Mouse (Mus musculus): ENCODE measurements around the gene Adat2. TPM values are rescaled to one million over a fixed set of nuclear protein-coding genes. Genes with fewer than 3 reads are reported as not detected.

The Adat2 gene
- polyA plus RNA-seq, 1 experiment from 2014 or later: 4.1 TPM

DNA sequence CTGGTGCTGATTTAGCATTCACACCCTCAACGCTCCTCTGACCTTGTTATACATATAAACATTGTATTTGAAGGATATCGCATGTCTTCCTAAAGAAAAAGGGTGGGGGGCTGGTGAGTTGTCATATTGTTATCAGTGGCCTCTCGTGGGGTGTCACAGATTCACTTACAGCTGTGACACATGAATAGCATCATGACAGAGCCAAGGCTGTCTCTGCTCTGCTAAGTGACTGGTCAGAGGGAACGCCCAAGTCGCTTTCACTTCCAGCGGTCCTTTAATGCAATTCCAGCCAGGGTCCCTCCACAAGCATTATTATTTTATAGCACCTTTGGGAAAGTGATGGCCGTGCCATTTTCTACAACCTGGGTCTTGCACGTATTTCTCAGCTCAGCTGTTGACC is 44.8 kb downstream of the Adat2 start:
- ATAC-seq (ENCODE audit: insufficient number of reproducible peaks, insufficient read depth, low FRiP score, low TSS enrichment): no peak
- no peak overlapping the region for H3K4me2 ChIP-seq (replicated peaks)
- WGBS: 76% methylated on average over 8 of the region's 8 CpGs
- H3K9ac ChIP-seq: no peak overlapping the region
- no peaks in the 10 kb centered on the region for H3K36me3 ChIP-seq
- H3K27me3 ChIP-seq: no peaks in the 10 kb centered on the region
- H3K4me1 ChIP-seq: no peaks in the 10 kb centered on the region
- no peak overlapping the region for H3K4me3 ChIP-seq
- H3K9me3 ChIP-seq: no peaks in the 10 kb centered on the region
- no peak overlapping the region for H3K27ac ChIP-seq

DNA sequence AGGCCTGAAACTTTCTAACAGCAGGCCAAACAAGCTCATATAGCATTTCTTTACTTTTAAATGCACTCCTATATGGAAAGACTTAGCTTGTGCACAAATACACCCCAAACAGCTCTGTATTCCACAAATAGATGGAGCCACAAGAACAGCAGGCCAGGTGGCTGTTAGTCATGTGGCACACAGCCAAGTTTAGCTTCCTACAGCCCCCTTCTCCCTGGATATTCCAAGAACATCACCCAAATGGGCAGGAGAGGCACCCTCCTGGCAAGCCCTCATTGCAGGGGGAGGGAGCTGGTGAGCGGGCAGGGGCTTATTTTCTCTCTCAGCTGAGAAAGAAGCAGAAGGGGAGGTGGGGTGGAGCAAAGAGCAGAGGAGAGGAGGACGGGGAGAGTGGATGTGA is 48.2 kb downstream of the Adat2 start:
- no peaks in the 10 kb centered on the region for H3K4me1 ChIP-seq
- no peak overlapping the region for H3K27ac ChIP-seq
- H3K9me3 ChIP-seq: no peaks in the 10 kb centered on the region
- no peak overlapping the region for H3K4me3 ChIP-seq
- no peak overlapping the region for H3K4me2 ChIP-seq (replicated peaks)
- WGBS: 69% methylated on average over 2 of the region's 2 CpGs
- no peak overlapping the region for H3K9ac ChIP-seq
- ATAC-seq (ENCODE audit: insufficient number of reproducible peaks, insufficient read depth, low FRiP score, low TSS enrichment): no peak
- no peaks in the 10 kb centered on the region for H3K36me3 ChIP-seq
- no peaks in the 10 kb centered on the region for H3K27me3 ChIP-seq

Other genes with a start within 250 kb of the Adat2 start
- gene Phactr2, start 78.5 kb upstream of the Adat2 start, polyA plus RNA-seq (2016; fragmentation: Nextera tagmentation; extraction: Ambion mirVana): 25.1 and 27.2 TPM in 2 replicates
- gene Fuca2, start 53.4 kb upstream of the Adat2 start, polyA plus RNA-seq (2016; fragmentation: Nextera tagmentation; extraction: Ambion mirVana): 35.9 and 41.6 TPM in 2 replicates
- gene Pex3, start 248 bp downstream of the Adat2 start, polyA plus RNA-seq (2016; fragmentation: Nextera tagmentation; extraction: Ambion mirVana): 25.6 and 26.7 TPM in 2 replicates

Data from embryonic facial prominence, embryonic 12.5 days (tissue).